In genomic region chr2:151938780-151939200, GRCm38 (mm10) we compare ENCODE assay signal across 9 mouse cellular contexts. TPM values are rescaled to one million over a fixed set of nuclear protein-coding genes. Genes with fewer than 3 reads are reported as not detected.
DNase-seq lines count a peak whose midpoint lies in the region; ATAC-seq lines count a peak whose summit lies in the region.
"Had no signal": no experiment of that assay in that cellular context is flagged by ENCODE, and none has a peak within 500 bp of the region (broad histone marks: within the 10 kb centered on the region; RNA-seq: fewer than 3 reads in every experiment).

No protein-coding gene starts in this region.

- ATAC-seq in heart, embryonic 12.5 days (ENCODE audit: insufficient number of reproducible peaks, low FRiP score), result no peak

- H3K27ac ChIP-seq in heart, embryonic 12.5 days (ENCODE audit: poor library complexity, severe bottlenecking), result no peak overlapping the region
- H3K27ac ChIP-seq: embryonic facial prominence, embryonic 12.5 days had no signal

- no peaks in the 10 kb centered on the region for H3K4me1 ChIP-seq in heart, embryonic 12.5 days (replicated peaks)

- no peak overlapping the region for H3K9ac ChIP-seq in heart, embryonic 12.5 days
- H3K9ac ChIP-seq: embryonic facial prominence, embryonic 12.5 days had no signal

- no peaks in the 10 kb centered on the region for H3K9me3 ChIP-seq in heart, embryonic 12.5 days (replicated peaks)
- H3K9me3 ChIP-seq: embryonic facial prominence, embryonic 12.5 days had no signal

- no peak overlapping the region for H3K4me2 ChIP-seq in heart, embryonic 12.5 days
- H3K4me2 ChIP-seq: embryonic facial prominence, embryonic 12.5 days had no signal

- H3K4me3 ChIP-seq in heart, embryonic 12.5 days, result no peak overlapping the region
- H3K4me3 ChIP-seq: embryonic facial prominence, embryonic 12.5 days had no signal

- peaks cover 26% of the 10 kb centered on the region for H3K27me3 ChIP-seq in heart, embryonic 12.5 days (replicated peaks)
- H3K27me3 ChIP-seq: embryonic facial prominence, embryonic 12.5 days had no signal

- H3K36me3 ChIP-seq in heart, embryonic 12.5 days, result no peaks in the 10 kb centered on the region
- H3K36me3 ChIP-seq: embryonic facial prominence, embryonic 12.5 days had no signal

- 58% methylated on average over 11 of the region's 11 CpGs for WGBS in heart, embryonic 12.5 days

- DNase-seq in heart, adult 18-20 months, result peak; percentile 80 to 87
- DNase-seq in 3T3-L1 (ENCODE audit: low read depth, low spot score), result peak; percentile 39
- peak; percentile 63 to 75 for DNase-seq in cerebellum, postnatal 25 days
- DNase-seq in kidney, postnatal 10 days, result peak; percentile 63
- peak; percentile 75 for DNase-seq in urinary bladder, postnatal 4 days (ENCODE audit: low spot score in 2 of 2)
- DNase-seq in layer of hippocampus, adult 9-11 months, result no peak
- DNase-seq in layer of hippocampus, adult 9-10 months (ENCODE audit: low spot score), result no peak

RNA-seq across cellular contexts. Expression of gene Angpt4, which starts 27.8 kb away (rescaled TPM):
- under 1 TPM; 0.28 to 0.35 TPM for total RNA-seq in heart, adult 18-20 months (2021)
- polyA plus RNA-seq in heart, embryonic 12.5 days (2016; fragmentation: Nextera tagmentation; extraction: Ambion mirVana), result 0.13 and 0.20 TPM in 2 replicates

RNA-seq across cellular contexts. Expression of gene Fam110a, which starts 41.2 kb away (rescaled TPM):
- 1 to 10 TPM; 3.4 to 3.7 TPM for total RNA-seq in heart, adult 18-20 months (2021)
- 10.3 and 10.9 TPM in 2 replicates for polyA plus RNA-seq in heart, embryonic 12.5 days (2016; fragmentation: Nextera tagmentation; extraction: Ambion mirVana)

RNA-seq across cellular contexts. Expression of gene Slc52a3, which starts 57.5 kb away (rescaled TPM):
- 1 to 10 TPM; 1.6 to 2.9 TPM for total RNA-seq in heart, adult 18-20 months (2021)
- polyA plus RNA-seq in heart, embryonic 12.5 days (2016; fragmentation: Nextera tagmentation; extraction: Ambion mirVana), result 0.34 and 0.45 TPM in 2 replicates

Comparison
In these comparisons a context has a peak if more than half of its experiments do, and no peak if none do; other contexts are left out.
1. DNase-seq: peak in heart, adult 18-20 months (2 of 2), 3T3-L1 (single experiment), cerebellum, postnatal 25 days (2 of 2), kidney, postnatal 10 days (single experiment) and urinary bladder, postnatal 4 days (2 of 2); none in layer of hippocampus, adult 9-11 months (single experiment) and layer of hippocampus, adult 9-10 months (single experiment).